Mouse (Mus musculus): ENCODE measurements around the gene B4galnt2.

GRCm38 (mm10) chr11:95857306-95857705 is 57.4 kb downstream of the B4galnt2 start:
- TF ChIP-seq CHD2 (IDR thresholded peaks at IDR 0.05; ENCODE audit: low read length), result no peak
- TF ChIP-seq JUND (IDR thresholded peaks at IDR 0.05; ENCODE audit: low read depth, low read length), result no peak
- TF ChIP-seq MEF2A (IDR thresholded peaks at IDR 0.05; ENCODE audit: extremely low read depth, insufficient replicate concordance, low read depth, low read length, poor library complexity, severe bottlenecking), result no peak
- no peak for TF ChIP-seq EP300 (IDR thresholded peaks at IDR 0.05; ENCODE audit: low read depth in 1 of 2, low read length in 2 of 2)
- TF ChIP-seq CHD1 (IDR thresholded peaks at IDR 0.05; ENCODE audit: low read depth, low read length), result no peak
- TF ChIP-seq USF1 (IDR thresholded peaks at IDR 0.05; ENCODE audit: low read depth, low read length), result no peak
- no peak for TF ChIP-seq POLR2A (IDR thresholded peaks at IDR 0.05; ENCODE audit: control insufficient read depth in 1 of 2, insufficient read depth in 1 of 2, low read depth in 1 of 2, low read length in 2 of 2, poor library complexity in 1 of 2)
- no peak for TF ChIP-seq MAFK (IDR thresholded peaks at IDR 0.05; ENCODE audit: borderline replicate concordance, low read depth, low read length)
- no peak for TF ChIP-seq E2F4 (IDR thresholded peaks at IDR 0.05; ENCODE audit: borderline replicate concordance, low read depth, low read length)

Measured in MEL (cell line).